Mouse (Mus musculus) frontal cortex, postnatal 10 days (tissue): ENCODE results near the gene Camta1.

ENCODE experiments used
- DNase-seq, 2 experiments: peaks; one replicate each; pipeline ENCODE4 v3.0.0; 2022; ENCODE audit warnings: low spot score in 2 of 2, mixed read lengths in 1 of 2

The Camta1 gene

GRCm38 (mm10) chr4:151604481-151604880 lies 257.2 kb downstream of the Camta1 start:
- peak in 1 of 2 experiments; percentile 61 for DNase-seq

GRCm38 (mm10) chr4:151603586-151603985 lies 258.1 kb downstream of the Camta1 start:
- no peak for DNase-seq

DNA sequence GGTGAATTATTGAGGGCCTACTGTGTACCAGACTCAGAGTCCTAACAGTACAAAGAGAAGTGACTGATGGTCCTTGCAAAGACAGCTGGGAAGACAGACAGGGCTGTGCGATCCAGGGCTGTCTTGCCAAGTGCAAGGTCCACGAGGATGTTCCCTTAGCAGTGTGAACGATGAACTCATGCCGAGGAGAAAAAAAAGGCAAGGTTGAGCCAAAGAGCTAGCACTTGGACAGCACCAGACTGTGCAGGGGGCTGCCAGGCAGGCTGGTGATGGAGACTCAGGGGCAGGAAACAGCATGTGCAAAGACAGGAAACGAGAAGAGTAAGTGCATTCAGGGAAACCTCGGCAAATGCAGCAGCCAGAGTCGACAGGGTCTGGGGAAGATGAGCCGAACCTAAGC lies 266.6 kb downstream of the Camta1 start:
- no peak for DNase-seq

DNA sequence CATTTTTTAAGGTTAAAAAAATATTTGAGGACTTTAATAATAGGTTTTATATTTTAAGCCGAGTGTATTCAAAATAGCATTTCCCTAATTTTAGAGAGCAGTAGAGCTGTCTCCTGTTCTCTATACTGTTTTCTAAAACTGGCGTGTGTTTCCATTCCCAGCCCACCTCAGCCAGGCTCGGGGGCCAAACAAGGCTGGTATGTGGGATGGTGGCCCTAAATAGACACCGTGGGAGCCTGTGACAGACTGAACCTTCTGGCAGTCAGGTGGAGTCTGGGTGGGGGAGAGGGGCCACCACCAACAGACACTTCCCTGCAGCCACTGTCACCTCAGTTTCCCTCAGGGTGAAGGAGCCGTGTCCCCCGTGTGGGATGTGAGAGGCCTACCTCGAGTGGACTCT lies 268.6 kb downstream of the Camta1 start:
- DNase-seq: peak in 1 of 2 experiments; percentile 25

DNA sequence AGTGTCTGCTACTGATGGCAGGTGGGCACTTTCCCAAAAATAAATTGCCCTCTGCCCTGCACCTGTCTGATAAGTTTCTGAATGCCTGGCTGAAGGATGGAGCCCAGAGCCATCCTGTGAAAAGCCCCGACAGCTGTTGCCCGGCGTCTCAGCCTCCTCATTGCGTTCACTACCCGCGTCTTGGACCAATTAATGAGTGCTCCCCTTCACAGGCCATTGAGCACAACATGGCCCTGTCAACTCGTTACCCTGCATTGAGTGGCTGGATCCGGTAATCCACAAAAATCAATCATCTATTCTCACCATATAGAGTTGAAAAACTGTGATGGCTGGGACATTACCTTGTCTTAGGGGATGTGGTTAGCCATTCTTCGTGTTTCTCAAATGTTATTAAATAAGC lies 275.6 kb downstream of the Camta1 start:
- no peak for DNase-seq

GRCm38 (mm10) chr4:151577961-151578360 lies 283.7 kb downstream of the Camta1 start:
- DNase-seq: no peak

DNA sequence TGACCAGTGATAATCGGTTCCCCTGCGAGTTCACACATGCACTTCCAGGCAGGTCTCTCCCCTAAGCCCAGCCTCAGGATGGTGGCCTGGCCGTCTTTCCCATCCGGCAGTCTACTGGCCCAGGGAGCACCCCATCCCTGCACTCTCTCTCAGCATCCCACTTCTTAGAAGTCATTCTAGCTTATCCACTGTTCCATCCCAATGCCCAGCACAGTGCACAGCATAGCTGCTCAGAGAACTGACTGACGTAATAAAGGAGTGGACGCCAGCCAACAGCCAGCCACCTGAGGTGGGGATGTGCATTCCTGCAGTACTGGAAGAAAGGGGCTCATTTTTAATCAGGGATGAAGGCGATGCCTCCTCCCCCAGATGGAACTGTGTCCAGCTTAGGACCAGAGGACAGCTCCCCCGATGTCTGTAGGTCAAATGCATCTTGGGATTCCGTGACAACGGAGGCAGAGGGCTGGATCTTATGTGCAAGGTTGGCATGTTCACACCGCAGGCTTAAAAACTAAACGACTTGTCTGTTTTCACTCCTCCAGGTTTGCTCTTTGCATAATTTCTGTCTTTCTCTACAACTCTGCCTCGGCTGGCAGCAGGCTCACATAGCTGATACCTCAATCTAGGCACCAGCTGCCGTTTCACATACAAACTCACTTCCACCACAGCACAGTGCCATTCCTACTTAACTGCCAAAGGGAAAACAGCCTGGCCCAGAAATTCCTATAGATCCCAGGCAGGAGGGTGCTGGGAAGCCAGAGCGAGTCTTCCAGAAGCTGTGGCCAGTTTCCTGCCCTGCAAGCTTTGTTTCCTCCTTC lies 285.2 kb downstream of the Camta1 start:
- DNase-seq: no peak

- DNase-seq: no peak
Observed at GRCm38 (mm10) chr4:151572716-151573115, 289.0 kb downstream of the Camta1 start.

DNA sequence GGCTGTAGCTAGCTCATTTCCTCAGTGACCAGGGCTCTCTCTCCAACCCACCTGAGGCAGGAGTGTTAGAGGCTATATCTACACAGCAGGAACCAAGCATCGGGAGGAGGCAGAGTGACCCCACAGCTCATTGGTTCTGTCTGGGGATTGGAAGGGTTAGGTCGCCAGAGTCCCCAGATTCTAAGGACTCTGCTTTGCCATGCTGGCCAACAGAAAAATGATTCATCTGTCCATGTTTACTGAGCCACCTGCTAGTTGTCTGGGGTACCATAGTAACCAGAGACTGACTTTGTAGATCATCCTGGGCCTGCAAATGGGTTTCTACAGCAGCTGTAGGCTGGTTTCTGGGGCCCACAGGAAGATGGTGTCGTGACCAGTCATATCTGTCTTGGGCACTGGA lies 292.1 kb downstream of the Camta1 start:
- no peak for DNase-seq

GRCm38 (mm10) chr4:151568887-151569286 lies 292.8 kb downstream of the Camta1 start:
- no peak for DNase-seq

GRCm38 (mm10) chr4:151567105-151567504 lies 294.6 kb downstream of the Camta1 start:
- DNase-seq: no peak

- no peak for DNase-seq
Observed at GRCm38 (mm10) chr4:151555505-151555904, 306.2 kb downstream of the Camta1 start.

- no peak for DNase-seq
Observed at GRCm38 (mm10) chr4:151549523-151549922, 312.2 kb downstream of the Camta1 start.

- no peak for DNase-seq
Observed at GRCm38 (mm10) chr4:151545452-151545851, 316.2 kb downstream of the Camta1 start.

- no peak for DNase-seq
Observed at GRCm38 (mm10) chr4:151544191-151544590, 317.5 kb downstream of the Camta1 start.

DNA sequence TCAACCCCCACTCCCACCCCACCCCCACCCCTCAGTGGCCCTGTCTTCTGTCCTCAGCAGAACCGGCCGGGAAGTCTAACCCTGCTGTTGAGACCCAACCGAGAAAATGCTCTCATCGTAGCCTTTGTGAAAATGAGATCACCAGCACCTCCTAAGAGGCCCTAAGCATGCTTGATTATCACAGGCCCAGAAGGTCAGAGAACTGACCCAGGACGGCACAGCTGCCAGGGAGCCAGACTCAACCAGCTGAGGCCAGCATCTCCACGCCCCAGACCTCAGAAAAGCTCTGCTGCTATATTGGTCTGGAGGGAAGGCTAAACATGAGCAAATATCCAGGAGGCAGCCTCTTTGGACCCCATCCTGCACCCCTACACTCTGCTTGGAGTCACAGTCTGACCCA lies 321.1 kb downstream of the Camta1 start:
- DNase-seq: no peak

- DNase-seq: no peak
Observed at GRCm38 (mm10) chr4:151539881-151540280, 321.8 kb downstream of the Camta1 start.

GRCm38 (mm10) chr4:151539167-151539525 lies 322.5 kb downstream of the Camta1 start:
- no peak for DNase-seq

DNA sequence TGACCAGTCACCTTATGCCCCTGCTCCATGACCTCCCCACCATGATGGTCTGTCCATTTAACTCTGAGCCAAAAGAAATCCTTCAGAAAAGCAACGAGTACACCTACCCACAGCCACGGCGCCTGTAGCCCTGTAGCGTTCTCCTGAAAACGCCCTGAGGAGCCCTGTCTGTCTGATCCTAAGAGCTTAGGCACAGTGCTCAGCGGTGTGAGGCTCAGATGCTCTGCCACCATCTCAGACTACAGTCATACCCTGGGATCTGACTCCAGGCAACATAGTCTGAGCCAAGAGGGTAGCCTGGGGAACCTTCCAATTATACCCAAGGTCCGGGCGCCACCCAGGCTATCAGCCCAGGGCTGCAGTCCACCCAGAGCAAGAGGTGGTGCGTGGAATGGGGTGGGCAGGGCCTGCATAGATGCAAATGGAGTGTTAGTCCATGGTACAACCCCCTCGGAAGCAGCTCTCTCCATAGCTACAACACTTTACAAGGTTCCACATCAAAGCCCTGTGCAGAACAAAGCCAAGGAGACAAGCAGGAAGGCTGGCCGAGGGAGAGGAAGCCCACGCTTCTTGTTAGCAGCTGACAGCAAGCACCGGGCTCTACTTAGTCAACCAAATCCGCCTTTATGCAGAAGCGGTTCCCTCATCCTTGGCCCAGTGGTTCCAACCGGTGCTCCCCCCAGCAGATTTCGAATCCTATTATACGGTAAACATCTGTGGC lies 323.1 kb downstream of the Camta1 start:
- DNase-seq: no peak

DNA sequence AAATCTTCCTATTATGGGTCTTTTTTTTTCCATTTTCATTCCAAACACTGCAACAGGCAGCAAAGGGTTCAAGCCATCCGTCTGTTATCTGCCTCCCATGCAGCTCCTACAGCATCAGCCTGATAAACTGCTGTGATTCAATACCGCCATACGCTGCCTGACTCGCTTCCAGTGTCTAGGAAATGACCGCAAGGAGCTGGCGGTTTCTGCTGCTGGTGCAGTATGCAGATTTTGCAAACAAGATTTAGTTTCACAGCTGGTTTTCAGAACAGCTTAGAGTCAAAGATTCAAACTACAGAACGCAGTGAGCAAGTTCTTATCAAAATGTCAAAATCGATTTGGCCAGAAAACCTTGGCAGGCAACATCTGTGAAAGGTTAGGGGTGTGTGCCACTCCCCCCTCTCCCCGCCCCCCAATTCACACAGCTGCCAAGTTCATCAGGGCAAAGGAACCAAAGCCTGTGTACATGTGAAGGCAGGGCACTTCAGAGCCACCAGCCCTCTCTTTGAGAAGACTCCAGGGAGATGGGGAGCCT lies 325.7 kb downstream of the Camta1 start:
- DNase-seq: no peak

- DNase-seq: no peak
Observed at GRCm38 (mm10) chr4:151533451-151533850, 328.2 kb downstream of the Camta1 start.

DNA sequence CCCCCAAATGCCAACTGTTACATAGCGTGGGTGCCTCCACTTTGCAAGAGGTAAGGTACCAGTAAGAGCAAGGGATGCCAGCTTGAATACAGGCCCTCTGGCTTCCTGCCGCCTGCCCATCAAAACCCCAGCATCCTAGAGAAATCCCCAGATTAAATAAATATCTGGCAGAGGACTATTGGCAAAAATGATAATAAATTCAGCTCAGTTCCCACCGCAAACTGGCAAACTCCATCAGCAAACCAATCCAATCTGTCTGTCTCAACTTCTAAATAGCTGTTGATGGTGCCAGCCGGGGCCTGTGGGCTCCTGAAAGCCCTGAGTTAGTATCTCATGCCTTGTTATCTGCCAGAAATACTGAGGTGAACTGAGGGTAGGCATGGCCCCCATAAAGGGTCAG lies 333.2 kb downstream of the Camta1 start:
- DNase-seq: no peak

DNA sequence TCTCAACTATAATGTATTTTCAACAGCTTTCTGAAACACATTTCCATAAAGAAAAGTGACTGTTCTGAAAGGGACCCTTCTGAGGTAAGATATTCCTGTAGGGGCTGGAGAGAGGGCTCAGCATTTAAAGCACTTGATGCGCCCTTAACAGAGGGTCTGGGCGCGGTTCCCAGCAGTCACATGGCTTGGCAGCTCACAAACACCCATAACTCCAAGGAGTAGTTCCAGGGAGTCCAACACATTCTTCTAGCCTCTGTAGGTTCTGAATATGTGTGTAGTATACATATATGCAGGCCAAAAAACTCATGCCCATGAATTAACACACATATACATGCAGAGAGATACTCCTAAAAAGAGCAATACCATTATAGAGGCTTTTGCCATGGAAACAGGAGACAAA lies 333.9 kb downstream of the Camta1 start:
- no peak for DNase-seq
